Mouse (Mus musculus) CH12F3 (cell line): ENCODE data around the gene Jmjd1c.

Experiments
- in situ Hi-C: fragments of 300-500 bp; cut with MboI; formaldehyde crosslinking; loops from 2 replicates; pipeline ENCODE4 v1.14.3; 2020; ENCODE audit warnings: low sequenced_read_pairs

Gene Jmjd1c

DNA sequence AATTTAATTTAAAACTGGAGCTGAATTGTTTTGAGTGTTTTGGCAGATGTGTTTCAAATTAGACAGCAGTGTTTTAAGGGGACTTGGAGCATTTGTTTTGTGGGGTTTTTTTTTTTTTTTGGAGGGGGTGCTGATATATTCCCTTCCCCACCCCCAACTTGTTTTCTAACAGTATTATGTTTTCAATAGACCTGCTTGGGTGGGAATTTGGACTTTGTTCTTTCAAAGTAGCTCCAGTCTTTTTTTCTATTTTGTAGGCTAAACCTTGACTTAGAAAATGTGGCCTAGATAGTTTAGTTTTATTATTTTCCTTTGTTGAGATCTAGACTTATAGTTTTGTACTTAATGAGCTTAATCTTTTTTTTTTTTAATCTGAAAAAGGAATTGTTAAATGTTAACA lies 90.6 kb downstream of the Jmjd1c start:
- in situ Hi-C loops, result no loop called here

DNA sequence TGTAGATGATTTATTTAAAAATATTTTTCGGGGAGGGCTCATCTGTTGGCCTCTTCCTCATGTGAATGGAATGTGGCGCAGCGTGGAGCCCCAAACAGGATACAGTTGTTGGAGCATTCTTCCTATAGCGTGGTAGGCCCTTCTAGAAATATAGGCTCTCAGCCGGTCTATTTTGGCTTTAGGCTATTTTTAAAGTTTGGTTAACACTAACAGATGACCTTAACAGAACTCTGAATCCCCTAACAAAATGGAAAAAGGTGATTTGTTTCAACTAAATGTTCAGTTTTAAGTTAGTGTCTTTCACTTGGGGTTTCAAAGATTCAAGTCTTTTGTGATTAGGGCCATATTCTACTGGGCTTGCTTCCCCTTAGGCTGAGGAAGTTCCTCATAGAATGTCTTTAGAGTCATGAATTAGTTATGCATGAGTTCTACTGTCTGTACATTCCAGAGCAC lies 91.1 kb downstream of the Jmjd1c start:
- in situ Hi-C loops, result no loop called here

DNA sequence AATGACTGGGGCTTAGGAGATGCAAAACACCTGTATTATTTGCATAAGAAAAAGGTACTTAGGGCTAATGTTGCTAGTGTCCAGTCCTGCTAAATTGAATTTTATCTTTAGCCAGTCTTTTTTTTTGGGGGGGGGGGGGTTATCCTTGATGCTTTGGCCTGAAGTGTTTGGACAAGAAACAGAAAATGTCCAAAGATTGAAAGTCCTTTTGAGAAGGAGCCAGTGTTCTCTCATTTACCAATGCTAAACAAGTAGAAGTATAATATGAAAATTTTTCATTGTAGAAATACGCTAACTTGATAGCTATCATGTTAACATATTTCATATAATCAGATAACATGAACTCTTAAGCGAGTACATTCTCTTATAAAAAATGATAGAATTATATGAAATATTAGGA lies 92.0 kb downstream of the Jmjd1c start:
- in situ Hi-C loops, result no loop called here

DNA sequence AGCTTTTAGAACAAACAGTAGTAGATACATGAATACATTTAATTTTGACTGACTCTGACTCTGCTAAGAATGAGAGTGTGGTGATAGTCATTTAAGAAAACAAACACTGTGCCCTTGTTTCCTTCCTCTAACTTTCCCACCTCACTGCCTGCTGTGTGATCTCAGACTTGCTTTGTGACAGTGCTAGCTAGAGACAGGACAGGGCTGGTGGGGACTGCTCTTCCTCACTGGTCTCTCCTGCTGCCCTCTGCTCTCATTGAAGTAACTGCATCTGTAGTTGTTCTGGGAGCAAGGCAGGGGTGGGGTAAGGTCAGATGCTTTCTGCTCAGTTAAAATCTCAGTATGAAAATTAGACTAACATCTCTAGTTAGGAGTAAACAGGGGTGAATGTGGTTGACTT lies 93.1 kb downstream of the Jmjd1c start:
- in situ Hi-C loops, result no loop called here

DNA sequence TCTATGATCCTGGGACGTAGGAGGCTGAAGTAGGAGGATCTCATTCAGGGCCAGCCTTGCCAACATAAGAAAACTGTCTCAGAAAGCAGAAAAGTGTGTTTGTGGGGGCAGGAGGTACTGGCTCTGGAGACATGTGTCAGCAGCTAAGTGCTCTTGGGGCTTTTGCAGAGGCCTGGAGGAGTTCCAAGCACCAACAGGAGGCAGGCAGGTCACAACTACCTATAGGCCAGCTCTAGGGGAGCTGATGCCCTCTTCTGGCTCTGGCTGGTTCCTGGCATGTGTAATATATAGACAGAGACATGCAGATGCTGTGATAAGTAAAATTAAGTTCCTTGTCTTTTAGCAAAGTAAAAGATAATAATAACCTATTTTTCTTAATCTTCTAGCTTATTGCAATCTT lies 94.3 kb downstream of the Jmjd1c start:
- in situ Hi-C loops, result no loop called here

DNA sequence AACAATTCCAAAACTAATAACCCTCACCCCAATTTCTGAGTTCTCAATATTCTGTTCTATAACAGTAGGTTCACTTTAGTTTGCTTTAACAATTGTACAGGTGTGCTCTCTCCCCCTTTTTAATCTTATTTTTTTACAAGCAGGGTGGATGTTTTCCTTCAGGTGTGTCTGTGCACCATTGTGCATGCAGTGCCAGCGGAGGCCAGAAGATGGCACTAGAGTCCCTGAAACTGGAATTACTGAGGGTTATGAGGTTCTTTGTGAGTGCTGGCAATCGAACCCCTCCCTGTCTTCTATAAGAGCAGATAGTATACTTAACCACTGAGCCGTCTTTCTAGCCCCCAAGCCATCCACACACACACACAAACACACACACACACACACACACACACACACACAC lies 96.4 kb downstream of the Jmjd1c start:
- in situ Hi-C loops, result no loop called here

DNA sequence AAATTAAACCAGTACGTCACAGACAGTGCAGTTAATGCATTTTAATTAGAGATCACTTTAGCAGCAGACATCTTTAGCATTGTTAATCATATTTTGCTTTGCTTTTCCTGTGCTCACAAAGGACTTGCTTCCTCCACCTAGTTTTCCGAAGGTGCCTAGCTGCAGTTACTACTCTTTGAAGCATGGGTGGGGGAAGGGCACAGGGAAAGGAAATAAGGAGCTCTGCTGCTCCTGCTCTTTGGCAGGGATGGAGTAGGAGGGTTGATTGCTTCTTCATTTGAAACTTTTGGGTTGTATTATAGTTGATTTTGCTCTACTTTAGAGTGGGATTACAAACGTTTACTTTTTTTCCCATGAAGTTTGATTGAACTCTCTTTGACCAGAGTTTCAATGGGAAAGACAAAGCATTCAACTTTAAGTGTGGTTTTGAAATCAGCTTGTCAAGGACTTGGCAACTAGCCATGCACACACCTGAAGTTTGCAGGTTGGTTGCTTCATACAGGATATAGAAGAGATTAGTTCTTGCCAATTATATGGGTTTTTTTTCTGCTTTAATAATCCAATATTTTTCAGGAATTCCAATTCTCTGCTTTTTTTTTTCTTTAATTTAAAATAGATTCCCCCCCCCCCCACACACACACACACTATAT lies 97.2 kb downstream of the Jmjd1c start:
- in situ Hi-C loops, result no loop called here

DNA sequence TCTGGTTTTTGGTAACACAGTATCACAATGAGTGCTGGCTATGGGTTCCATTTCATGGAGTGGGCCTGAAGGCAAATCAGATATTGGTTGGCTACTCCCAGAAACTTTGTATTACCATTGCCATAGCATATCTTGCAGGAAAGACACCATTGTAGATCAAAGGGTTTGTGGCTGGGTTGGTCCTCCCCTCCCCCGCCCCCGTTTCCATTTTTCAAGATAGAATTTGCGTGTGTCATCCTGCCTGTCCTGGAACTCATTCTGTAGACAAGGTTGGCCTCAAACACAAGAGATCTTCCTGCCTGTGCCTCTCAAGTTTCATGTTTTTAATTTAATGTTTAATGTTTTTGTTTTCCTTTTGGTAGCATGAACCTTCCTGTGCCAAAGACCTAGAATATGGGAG lies 98.1 kb downstream of the Jmjd1c start:
- in situ Hi-C loops, result no loop called here

DNA sequence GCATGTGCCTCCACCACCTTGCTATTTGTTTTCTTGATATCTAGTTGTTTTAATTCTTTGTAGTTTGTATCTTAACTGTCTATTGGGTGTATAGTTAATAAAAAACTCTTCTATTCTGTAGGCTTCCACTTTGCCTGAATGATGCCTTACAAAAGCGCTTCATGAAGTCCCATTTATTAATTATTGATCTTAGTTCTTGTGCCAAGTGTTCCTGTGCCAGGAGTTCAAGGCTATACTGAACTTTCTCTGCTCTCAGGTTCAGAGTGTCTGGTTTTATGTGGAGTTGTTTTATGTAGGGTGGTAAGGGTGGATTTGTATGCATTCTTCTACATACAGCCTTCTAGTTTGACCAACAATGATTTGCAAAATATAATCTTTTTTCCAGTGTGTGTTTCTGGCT lies 99.7 kb downstream of the Jmjd1c start:
- in situ Hi-C loops, result no loop called here

DNA sequence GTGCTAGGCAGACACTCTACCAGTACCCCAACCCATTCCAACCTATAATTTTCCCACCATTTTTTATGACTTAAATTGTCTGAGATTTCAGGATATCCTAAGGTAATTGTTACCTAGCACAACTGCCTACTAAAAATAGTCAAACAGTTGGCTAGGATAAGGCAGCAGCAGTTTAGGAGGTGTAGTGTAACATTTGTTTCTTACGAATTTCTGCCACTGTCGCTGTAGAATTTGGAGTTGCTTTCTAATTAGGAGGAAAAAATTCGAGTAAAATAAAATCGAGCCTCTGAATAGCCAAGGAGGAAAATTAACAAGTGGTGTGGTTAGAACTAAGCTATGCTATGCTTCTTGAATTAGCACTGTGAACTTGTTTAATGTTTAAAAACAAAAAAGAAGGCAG lies 101.3 kb downstream of the Jmjd1c start:
- in situ Hi-C loops, result no loop called here

DNA sequence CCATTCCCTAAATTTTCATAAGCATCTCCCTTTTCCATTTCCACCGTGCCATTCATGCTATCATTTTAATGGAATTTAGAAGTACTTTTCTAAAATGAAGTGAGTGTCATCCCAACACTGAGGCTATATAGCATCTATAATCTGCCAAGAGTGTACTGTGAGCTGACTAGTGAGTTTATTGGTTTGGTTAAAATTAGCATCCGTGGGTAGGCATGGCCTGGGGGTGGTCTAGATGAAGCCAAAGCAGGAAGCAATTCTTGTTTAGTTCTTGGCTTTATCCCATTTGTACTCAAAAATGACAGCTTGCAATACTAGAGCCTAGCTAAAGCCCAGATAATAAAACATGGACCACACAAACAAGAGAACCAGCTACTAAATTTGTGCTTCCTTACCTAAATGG lies 101.9 kb downstream of the Jmjd1c start:
- in situ Hi-C loops, result no loop called here

DNA sequence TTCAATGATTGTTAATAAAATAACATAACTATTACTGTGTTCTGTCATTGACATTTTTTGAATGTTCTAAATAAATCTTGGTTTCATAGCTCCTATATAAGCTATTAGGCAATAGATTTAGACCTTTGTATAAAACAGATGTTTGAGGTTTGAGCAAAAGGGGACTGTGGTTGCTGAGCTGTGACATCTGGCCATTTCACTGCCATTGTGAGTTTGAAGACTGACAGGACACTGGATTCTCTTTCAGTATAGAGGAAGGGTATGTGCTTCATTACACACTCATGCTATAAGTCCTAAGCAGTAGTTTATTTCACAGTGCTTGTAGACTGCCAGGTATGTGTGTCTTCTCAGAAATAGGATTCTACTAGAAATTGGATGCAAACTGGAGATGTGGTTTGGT lies 105.8 kb downstream of the Jmjd1c start:
- in situ Hi-C loops, result no loop called here

DNA sequence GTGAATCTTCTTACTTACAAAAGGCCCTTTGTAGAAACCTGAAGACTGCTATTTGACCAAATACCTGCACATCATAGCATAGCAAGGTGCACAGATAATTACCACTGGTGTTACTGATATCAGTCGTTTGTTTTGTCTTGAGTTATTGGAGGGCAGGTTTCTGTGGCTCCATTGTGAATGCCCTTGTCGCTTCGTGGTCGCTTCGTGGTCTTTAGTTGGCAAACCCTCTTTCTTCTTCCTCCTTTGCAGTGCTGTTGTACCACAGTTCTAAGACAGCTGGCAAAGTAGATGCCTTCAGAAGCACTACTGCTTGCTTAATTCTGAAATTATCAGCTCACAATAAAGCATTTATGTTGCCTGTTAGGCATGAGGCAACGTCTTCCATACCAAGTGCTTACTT lies 106.5 kb downstream of the Jmjd1c start:
- in situ Hi-C loops, result no loop called here

DNA sequence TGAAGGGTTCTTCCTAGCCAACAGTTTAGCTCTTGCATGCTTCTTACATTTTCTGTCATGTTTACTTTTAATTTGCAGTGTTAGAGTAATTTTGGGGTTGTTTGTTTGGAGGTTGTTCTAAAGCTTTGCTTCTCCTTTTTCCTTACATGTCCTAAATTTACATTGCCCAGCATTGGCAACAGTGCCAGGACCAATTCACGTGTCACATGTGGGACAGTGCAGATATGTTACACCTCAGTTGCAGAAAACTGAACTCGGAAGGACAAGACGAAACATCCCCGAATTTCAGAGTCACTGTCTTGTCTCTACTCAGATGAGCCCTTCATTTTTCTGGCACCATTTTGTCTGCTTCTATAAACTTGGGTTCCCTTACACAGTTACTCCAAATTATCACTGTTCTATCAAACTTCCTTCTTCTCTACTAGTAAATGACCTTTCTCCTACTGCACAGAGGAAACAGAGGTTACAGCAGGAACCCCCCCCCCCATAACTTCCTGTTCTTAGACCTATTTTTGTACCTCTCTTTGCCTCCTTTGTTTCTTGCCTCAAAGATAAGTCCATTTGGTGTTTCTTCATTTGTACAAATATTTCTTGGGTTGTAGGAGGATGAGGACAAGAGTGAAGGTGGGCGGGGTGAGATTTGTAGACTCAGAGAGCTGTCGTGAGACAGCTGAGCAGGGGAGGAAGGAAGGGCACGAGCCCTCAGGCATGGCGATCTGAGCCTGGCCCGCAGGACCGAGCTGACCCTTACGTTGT lies 108.9 kb downstream of the Jmjd1c start:
- in situ Hi-C loops, result no loop called here

DNA sequence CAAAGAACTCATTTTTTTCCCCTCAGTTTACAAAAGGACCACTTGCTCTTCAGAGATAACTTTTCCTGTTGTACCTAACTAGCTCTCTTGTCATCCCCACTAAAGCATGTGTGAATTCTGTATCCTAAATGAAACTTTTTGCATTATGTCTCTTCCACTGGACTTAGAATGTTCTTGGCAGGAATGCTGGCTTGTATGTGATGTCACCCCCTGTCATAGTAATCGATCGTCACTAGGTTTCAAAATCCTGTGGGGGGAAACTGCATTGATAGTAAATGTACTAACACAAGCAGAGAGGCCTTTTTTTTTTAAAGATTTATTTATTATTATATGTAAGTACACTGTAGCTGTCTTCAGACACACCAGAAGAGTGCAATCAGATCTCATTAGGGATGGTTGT lies 112.0 kb downstream of the Jmjd1c start:
- in situ Hi-C loops, result no loop called here

DNA sequence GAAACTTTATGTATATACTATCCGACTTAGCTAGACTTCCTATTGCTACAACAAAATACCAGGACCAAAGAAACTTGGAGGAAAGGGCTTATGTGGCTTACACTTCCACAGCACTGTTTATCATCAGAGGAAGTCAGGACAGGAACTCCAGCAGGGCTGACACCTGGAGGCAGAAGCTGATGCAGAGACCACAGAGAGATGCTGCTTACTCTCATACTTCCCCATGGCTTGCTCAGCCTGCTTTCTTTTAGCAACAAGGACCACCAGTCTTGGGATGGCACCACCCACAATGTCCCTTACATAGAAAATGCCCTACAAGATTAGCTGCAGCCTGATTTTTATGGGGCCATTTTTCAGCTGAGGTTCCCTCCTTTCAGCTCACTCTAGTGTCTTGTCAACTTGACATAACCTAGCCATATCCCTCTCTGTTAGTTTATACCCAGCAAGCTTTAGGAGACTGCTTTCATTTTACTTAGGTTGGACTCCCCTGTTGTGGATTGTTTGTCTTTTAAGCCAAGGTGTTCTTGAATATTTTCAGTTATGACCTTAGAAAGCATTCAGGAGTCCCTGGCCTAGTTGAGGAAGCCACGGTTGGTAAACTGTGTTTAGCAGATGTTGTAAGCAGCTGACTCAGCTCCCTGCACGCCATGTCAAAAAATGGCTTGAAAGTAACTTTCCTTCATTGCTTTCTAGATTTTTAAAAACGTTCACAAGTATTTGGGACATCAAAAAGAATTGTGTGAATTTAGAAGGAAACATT lies 114.2 kb downstream of the Jmjd1c start:
- in situ Hi-C loops, result no loop called here

DNA sequence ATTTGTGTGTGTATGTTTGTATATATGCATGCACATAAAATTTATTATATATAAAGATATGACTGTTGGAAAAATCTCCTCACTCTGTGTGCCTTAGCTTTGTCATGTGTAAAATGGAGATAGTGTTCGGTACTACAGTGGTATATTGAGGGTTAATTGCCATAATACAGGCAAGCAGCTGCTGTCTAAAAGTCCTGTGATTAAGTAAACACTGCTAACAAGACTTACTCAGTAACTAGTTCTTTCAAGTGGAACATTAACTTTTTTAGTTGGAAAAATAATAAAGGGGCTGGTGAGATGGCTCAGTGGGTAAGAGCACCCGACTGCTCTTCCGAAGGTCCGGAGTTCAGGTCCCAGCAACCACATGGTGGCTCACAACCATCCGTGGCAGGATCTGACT lies 116.1 kb downstream of the Jmjd1c start:
- in situ Hi-C loops, result no loop called here

DNA sequence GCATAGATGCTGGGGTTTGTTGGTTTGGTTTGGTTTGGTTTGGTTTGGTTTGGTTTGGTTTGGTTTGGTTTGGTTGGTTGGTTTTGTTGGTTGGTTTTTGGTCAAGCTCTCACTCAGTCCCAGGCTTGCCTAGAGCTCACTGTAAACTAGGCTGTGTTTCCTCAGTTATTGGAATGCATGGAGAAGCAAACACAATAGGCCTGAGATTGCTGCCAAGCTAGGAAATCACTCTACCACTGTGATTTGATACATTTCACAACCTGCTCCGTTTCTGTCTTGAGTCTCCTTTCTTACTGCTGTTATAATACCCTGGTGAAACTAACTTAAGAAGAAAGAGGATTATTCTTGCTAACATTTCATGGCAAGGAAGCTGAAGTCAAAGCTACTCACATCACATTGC lies 117.8 kb downstream of the Jmjd1c start:
- in situ Hi-C loops, result no loop called here

DNA sequence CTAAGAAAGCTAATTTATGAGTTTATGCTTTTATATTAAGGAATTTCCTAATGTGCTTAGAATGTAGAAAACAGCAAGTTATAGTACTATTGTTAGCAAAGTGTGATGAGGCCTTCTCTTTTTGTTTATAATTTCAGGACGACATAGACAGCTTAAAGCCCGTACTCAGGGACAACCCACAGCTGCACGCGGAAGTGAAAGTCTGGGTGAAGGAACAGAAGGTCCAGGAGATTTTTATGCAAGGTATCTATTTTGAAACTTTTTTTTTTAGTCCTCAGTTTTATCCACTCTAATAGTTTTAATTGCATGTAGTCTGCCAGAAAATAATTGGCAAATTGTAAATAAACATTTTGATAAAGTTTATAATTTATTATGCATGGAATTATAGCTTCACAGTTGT lies 119.2 kb downstream of the Jmjd1c start:
- in situ Hi-C loops, result no loop called here

DNA sequence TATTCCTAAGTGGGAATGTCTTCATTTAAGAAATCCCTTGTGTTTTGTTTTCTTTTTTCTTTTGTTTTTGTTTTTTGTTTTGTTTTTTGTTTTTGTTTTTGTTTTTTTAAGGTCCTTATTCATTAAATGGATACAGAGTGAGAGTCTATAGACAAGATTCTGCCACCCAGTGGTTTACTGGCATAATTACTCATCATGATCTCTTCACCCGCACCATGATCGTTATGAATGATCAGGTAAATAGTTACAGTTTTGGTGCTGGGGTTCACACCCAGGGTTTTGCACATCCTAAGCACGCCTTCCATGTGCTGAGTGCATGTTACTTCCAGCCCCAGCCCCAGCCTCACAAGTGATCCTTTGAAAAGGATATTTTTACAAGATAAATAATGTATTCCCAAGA lies 120.9 kb downstream of the Jmjd1c start:
- in situ Hi-C loops, result no loop called here

DNA sequence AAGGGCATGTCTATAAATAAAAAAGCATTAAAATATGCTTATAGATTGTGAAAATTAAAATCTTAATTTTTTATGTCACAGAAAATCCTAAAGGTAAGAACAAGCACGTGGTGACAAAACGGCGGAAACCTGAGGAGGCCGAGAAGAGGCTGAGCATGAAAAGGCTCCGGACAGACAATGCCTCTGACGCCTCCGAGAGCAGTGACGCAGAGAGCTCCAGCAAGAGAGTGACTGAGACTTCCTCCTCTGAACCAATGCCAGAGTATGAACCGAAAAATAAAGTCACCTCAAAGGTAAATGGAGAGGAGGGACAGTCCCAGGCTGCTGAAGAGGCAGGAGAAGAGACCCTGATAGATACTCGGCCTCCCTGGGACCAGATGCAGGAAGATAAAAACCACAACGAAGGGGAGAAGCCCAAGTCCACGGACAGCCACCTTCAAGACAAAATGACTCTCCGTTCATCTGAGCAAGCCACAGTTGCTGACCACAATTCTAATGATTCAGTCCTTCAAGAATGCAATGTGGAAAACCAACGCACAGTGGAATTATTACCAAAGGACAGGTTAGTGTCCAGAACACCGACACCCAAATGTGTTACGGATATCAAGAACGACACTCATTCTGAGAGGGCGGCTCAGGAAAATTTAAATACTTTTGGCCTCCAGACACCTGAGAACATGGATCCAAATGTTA lies 123.1 kb downstream of the Jmjd1c start:
- in situ Hi-C loops, result no loop called here
